In genomic region chr17:13440708-13441530, GRCm38 (mm10) we compare ENCODE assay signal across 8 mouse cellular contexts.
DNase-seq lines count a peak whose midpoint lies in the region; ATAC-seq and TF ChIP-seq lines count a peak whose summit lies in the region.
"Not testable (repeated sequence)": the region's sequence is repeated elsewhere in the genome, so short reads cannot be mapped to it uniquely, and the experiment has no call there.

No protein-coding gene starts in this region.

- H3K4me2 ChIP-seq in embryonic facial prominence, embryonic 11.5 days (ENCODE audit: low read depth, low read length); hindbrain, embryonic 12.5 days (replicated peaks); lung, embryonic 15.5 days; midbrain, embryonic 14.5 days (ENCODE audit: low read length); stomach, postnatal 0 days (replicated peaks; ENCODE audit: low read depth): not testable (repeated sequence)

- ATAC-seq in embryonic facial prominence, embryonic 11.5 days (replicated peaks; ENCODE audit: insufficient number of reproducible peaks, low FRiP score, low TSS enrichment, low read depth): peak; percentile 53
- ATAC-seq in hindbrain, embryonic 12.5 days (ENCODE audit: low FRiP score): 0 out of 2 replicates have a peak, but pooled peaks have one; percentile 30
- 0 out of 2 replicates have a peak, but pooled peaks have one; percentile 25 for ATAC-seq in lung, embryonic 15.5 days (ENCODE audit: borderline replicate concordance, extremely low read depth, low FRiP score, low TSS enrichment)
- ATAC-seq in midbrain, embryonic 14.5 days (ENCODE audit: low FRiP score, low TSS enrichment): 0 out of 2 replicates have a peak, but pooled peaks have one; percentile 12
- peak; percentile 95 for ATAC-seq in stomach, postnatal 0 days (ENCODE audit: low FRiP score, low TSS enrichment)

- H3K9ac ChIP-seq in embryonic facial prominence, embryonic 11.5 days (replicated peaks; ENCODE audit: low read length); hindbrain, embryonic 12.5 days; lung, embryonic 15.5 days; midbrain, embryonic 14.5 days (replicated peaks; ENCODE audit: low read length); stomach, postnatal 0 days (ENCODE audit: low read length): not testable (repeated sequence)

- H3K27me3 ChIP-seq in embryonic facial prominence, embryonic 11.5 days (ENCODE audit: control insufficient read depth, insufficient read depth, low read length); hindbrain, embryonic 12.5 days; lung, embryonic 15.5 days; midbrain, embryonic 14.5 days (ENCODE audit: control insufficient read depth, insufficient read depth, low read length); stomach, postnatal 0 days (ENCODE audit: control insufficient read depth, insufficient read depth, low read length): not testable (repeated sequence)

- TF ChIP-seq CTCF in stomach, postnatal 0 days (IDR thresholded peaks at IDR 0.05; ENCODE audit: low read depth): not testable (repeated sequence)

- TF ChIP-seq EP300 in stomach, postnatal 0 days (optimal IDR thresholded peaks at IDR 0.05): not testable (repeated sequence)

- not testable (repeated sequence) for H3K4me3 ChIP-seq in embryonic facial prominence, embryonic 11.5 days (ENCODE audit: low read depth, low read length); hindbrain, embryonic 12.5 days; lung, embryonic 15.5 days; midbrain, embryonic 14.5 days (replicated peaks; ENCODE audit: low read depth, low read length); stomach, postnatal 0 days (ENCODE audit: low read depth, low read length)

- not testable (repeated sequence) for H3K36me3 ChIP-seq in embryonic facial prominence, embryonic 11.5 days (replicated peaks; ENCODE audit: control insufficient read depth, insufficient read depth, low read depth, low read length); hindbrain, embryonic 12.5 days; lung, embryonic 15.5 days; midbrain, embryonic 14.5 days (ENCODE audit: control insufficient read depth, insufficient read depth, low read length); stomach, postnatal 0 days (ENCODE audit: control insufficient read depth, insufficient read depth, low read length)

- not testable (repeated sequence) for H3K9me3 ChIP-seq in embryonic facial prominence, embryonic 11.5 days (replicated peaks; ENCODE audit: control insufficient read depth, low read length); lung, embryonic 15.5 days; stomach, postnatal 0 days (ENCODE audit: control insufficient read depth, low read length)
- peaks cover 18% of the 10 kb centered on the region for H3K9me3 ChIP-seq in hindbrain, embryonic 12.5 days (replicated peaks)
- H3K9me3 ChIP-seq in midbrain, embryonic 14.5 days (ENCODE audit: control insufficient read depth, low read length): peaks cover 14% of the 10 kb centered on the region

- H3K4me1 ChIP-seq in embryonic facial prominence, embryonic 11.5 days (ENCODE audit: control insufficient read depth, insufficient read depth, low read length); hindbrain, embryonic 12.5 days; lung, embryonic 15.5 days; midbrain, embryonic 14.5 days (ENCODE audit: control insufficient read depth, insufficient read depth, low read length); stomach, postnatal 0 days (replicated peaks; ENCODE audit: control insufficient read depth, insufficient read depth): not testable (repeated sequence)

- not testable (repeated sequence) for H3K27ac ChIP-seq in embryonic facial prominence, embryonic 11.5 days (replicated peaks; ENCODE audit: low read depth, low read length); hindbrain, embryonic 12.5 days; lung, embryonic 15.5 days; midbrain, embryonic 14.5 days (replicated peaks; ENCODE audit: low read depth, low read length); stomach, postnatal 0 days (replicated peaks)

- DNase-seq in adrenal gland, adult (ENCODE audit: inconsistent age in 2 of 2, low spot score in 1 of 2): peak; percentile 54 to 90
- not testable (repeated sequence) for DNase-seq in embryonic facial prominence, embryonic 11.5 days (ENCODE audit: low spot score); midbrain, embryonic 14.5 days
- peak; percentile 11 for DNase-seq in kidney, adult 9 months
- DNase-seq in layer of hippocampus, adult 11-12 months (ENCODE audit: low spot score): peak; percentile 13
- peak; percentile 18 for DNase-seq in stomach, postnatal 0 days (ENCODE audit: low spot score)

- 85% methylated on average over 9 of the region's 9 CpGs for WGBS in embryonic facial prominence, embryonic 11.5 days
- WGBS in hindbrain, embryonic 12.5 days: 83% methylated on average over 9 of the region's 9 CpGs
- 75% methylated on average over 9 of the region's 9 CpGs for WGBS in lung, embryonic 15.5 days
- WGBS in midbrain, embryonic 14.5 days: 84% methylated on average over 9 of the region's 9 CpGs
- 76% methylated on average over 9 of the region's 9 CpGs for WGBS in stomach, postnatal 0 days

Comparison
In these comparisons a context has a peak if more than half of its experiments do, and no peak if none do; other contexts are left out.
1. ATAC-seq: peak in every context shown above with its lines; median percentile 95 in stomach, postnatal 0 days; 53 in embryonic facial prominence, embryonic 11.5 days; 30 in hindbrain, embryonic 12.5 days; 25 in lung, embryonic 15.5 days; 12 in midbrain, embryonic 14.5 days.